Mouse (Mus musculus): ENCODE measurements around the gene C2cd3.
"Not testable (repeated sequence)": the region's sequence is repeated elsewhere in the genome, so short reads cannot be mapped to it uniquely, and the experiment has no call there.

The C2cd3 gene

GRCm38 (mm10) chr7:100470796-100471406 lies 98.9 kb downstream of the C2cd3 start:
- DNase-seq (ENCODE audit: low spot score): no peak

- no peak for DNase-seq (ENCODE audit: low spot score)
Measured at GRCm38 (mm10) chr7:100471407-100471797, 99.4 kb downstream of the C2cd3 start.

- no peak for DNase-seq (ENCODE audit: low spot score)
Measured at GRCm38 (mm10) chr7:100472777-100473176, 100.7 kb downstream of the C2cd3 start, which contains the start of gene Ucp3. Ucp3 (plus strand) TSS chr7:100472990.

GRCm38 (mm10) chr7:100473846-100474454 lies 101.9 kb downstream of the C2cd3 start:
- DNase-seq (ENCODE audit: low spot score): no peak

- DNase-seq (ENCODE audit: low spot score): peak; percentile 62
Measured at GRCm38 (mm10) chr7:100474680-100475079, 102.6 kb downstream of the C2cd3 start.

GRCm38 (mm10) chr7:100479100-100479822 lies 107.2 kb downstream of the C2cd3 start:
- no peak for DNase-seq (ENCODE audit: low spot score)

- no peak for DNase-seq (ENCODE audit: low spot score)
Measured at GRCm38 (mm10) chr7:100479823-100480164, 107.8 kb downstream of the C2cd3 start.

GRCm38 (mm10) chr7:100480175-100480574 lies 108.1 kb downstream of the C2cd3 start:
- DNase-seq (ENCODE audit: low spot score): no peak

- DNase-seq (ENCODE audit: low spot score): not testable (repeated sequence)
Measured at GRCm38 (mm10) chr7:100482046-100482445, 110.0 kb downstream of the C2cd3 start.

GRCm38 (mm10) chr7:100484493-100484892 lies 112.5 kb downstream of the C2cd3 start:
- DNase-seq (ENCODE audit: low spot score): no peak

GRCm38 (mm10) chr7:100487301-100487700 lies 115.3 kb downstream of the C2cd3 start:
- DNase-seq (ENCODE audit: low spot score): no peak

GRCm38 (mm10) chr7:100488474-100489048 lies 116.5 kb downstream of the C2cd3 start:
- no peak for DNase-seq (ENCODE audit: low spot score)

GRCm38 (mm10) chr7:100492391-100493116 lies 120.5 kb downstream of the C2cd3 start:
- no peak for DNase-seq (ENCODE audit: low spot score)

GRCm38 (mm10) chr7:100493117-100493483 lies 121.1 kb downstream of the C2cd3 start, which contains the start of gene Ucp2:
Ucp2 (plus strand) TSS chr7:100493337.
- DNase-seq (ENCODE audit: low spot score): peak; percentile 81

- peak; percentile 49 for DNase-seq (ENCODE audit: low spot score)
Measured at GRCm38 (mm10) chr7:100493484-100494414, 121.7 kb downstream of the C2cd3 start.

GRCm38 (mm10) chr7:100494415-100494831 lies 122.4 kb downstream of the C2cd3 start:
- no peak for DNase-seq (ENCODE audit: low spot score)

- no peak for DNase-seq (ENCODE audit: low spot score)
Measured at GRCm38 (mm10) chr7:100495042-100495441, 123.0 kb downstream of the C2cd3 start.

GRCm38 (mm10) chr7:100495581-100496251 lies 123.7 kb downstream of the C2cd3 start:
- DNase-seq (ENCODE audit: low spot score): peak; percentile 67

GRCm38 (mm10) chr7:100496371-100496770 lies 124.3 kb downstream of the C2cd3 start:
- DNase-seq (ENCODE audit: low spot score): no peak

GRCm38 (mm10) chr7:100496791-100497190 lies 124.8 kb downstream of the C2cd3 start:
- no peak for DNase-seq (ENCODE audit: low spot score)

All from ovary, adult 18-20 months (tissue).